Mouse (Mus musculus) spleen, postnatal 36 days (tissue): ENCODE results near the gene 6430628N08Rik.

Experiments used
- DNase-seq, 2 experiments: peaks; one replicate each; pipeline ENCODE4 v3.0.0; 2022; ENCODE audit warnings: low spot score in 2 of 2, mixed read lengths in 1 of 2

The 6430628N08Rik gene

DNA sequence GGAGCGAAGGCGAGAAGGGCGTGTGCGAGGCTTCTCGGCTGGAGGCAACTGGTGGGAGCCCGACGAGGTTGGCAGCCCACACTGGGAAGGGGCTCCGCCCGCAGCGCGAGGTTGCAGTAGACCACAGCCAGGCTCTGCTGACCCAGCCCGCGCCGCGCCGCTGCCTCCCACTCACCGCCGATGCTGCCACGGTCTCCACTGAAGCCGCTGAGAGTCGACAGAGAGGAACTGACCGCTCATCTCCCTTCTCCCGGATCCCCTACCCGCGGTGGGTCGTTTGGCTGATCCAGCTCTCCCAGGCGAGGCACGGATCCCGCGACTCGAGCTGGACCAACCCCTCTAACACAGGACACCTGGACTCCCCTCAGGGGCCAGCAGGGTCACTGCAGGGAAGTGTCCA is at the start of gene 6430628N08Rik:
6430628N08Rik (plus strand) TSS at position 113 of the 400 bp plus-strand sequence.
- no peak for DNase-seq

DNA sequence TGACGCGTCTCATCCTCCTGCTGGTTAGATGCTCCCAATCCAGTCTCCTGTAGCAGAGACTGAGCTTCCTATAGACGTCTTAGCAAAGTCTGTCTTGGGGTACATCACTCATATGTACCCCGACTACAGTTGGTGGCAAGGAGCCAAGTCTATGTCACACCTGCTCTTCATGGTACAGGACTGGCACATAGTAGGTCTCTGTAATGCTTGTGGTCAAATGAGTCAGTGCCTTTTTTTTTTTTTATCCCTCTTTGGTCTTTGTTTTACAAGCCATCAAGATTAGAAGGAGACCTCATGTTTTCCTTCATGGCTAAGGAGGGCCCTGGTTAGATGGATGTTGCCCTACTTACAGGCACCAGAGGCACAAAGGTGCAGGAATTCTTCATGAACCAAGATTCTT is 49.6 kb upstream of the 6430628N08Rik start:
- no peak for DNase-seq

DNA sequence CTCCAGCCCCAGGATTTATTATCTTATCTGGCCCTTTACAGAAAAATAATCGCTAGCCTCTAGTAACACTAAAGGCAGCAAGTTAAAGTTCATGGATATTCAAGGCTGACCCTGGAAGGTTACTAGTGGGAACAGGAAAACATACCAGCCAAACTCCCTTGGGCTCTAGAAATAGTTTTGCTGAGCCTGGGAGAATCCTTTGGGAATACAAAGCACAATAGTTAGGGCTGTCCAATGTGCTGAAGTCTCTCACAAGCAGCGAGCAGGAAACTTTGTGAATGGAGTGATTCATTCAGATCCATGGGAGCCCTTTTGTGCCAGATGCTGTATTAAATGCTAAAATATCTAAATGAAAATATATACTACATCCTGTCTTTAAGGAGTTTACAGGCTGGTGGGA is 43.8 kb upstream of the 6430628N08Rik start:
- DNase-seq = no peak

DNA sequence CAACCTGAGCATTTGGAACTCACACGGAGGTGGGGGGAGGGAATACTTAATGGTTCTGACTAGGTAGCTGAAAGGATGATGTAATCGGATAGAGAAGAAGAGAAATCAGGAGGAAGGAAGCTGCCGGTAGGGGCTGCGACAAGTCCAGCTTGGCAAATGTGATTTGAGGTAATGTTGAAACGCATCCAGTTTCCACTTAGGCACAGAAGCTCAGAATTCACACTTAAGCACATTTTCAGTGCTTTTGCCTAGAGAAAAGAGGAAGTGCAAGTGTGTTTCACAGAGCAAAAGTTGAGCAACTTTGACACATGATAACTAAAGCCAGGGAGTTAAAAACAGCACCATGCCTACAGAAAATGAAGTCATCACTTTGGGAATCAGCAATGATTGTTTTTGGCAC is 43.1 kb upstream of the 6430628N08Rik start:
- peak; percentile 34 to 51 for DNase-seq

DNA sequence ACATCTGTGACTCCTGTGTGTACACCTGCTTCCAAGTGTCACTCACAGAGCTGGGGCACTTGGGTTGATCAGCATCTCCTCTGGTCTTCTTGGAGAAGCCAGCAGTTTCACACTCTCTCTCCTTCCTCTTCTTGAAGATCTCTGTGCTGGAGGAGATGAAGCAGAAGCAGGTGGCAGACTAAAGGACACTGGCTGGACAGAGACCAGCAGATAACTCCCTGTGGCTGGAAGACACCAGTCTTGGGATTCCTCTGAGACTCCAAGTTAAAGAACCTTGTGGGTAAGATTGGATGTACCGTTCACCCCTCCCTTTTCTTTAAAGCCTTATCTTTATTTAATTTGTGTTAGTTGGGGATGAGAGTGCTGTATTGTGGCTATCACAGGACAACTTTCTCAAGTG is 42.4 kb upstream of the 6430628N08Rik start:
- no peak for DNase-seq

DNA sequence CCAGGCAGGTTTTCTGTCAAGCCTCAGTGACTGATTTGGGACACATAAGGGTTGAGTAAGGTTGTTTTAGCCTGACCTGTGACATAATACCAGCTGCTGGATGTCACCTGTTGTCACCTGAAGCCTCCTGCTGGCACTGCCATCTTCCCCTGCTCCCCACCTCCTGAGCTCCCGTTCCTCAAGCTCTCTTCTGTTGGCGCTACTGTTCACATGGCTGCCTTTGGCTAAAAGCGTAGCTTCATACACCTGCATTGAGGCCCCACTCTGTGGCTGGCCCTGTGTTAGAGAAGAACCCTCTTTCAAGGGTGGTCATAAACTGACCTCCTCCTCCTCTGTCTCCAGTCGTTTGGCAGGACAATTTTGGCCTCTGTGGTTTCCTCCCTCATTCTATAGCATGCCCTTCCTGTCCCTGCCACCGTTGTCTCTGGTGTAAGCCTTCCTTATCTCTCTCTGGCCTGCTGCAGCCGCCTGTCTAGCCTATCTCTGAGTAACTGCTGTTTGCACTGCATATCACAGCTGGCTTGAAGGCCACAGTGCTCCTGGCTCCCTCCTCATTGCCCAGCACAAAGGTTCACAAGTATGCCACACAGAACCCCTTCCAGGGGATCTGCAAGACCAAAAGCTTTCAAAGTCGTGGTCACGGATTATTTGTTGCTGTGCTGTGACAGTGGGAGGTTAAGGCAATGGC is 41.3 kb upstream of the 6430628N08Rik start:
- DNase-seq = peak; percentile 66 to 76

DNA sequence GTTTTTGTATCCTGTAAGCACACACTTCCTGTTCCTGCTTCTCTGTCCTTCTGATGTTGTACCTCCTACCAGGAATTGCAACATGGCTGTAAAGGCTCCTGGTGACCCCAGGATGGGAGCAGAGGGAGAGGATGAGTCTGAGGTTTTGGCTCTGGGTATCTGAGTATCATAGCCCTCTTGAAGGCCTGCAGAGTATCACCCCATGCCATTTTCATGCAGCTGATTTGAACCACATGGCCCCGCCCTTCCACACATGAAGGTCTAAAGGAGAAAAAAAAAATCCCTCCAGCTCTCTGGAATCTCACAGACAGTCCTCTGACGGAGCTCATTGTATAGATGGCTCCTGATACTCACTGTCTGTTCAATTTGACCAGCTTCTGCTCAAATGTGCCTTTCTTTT is 40.4 kb upstream of the 6430628N08Rik start:
- no peak for DNase-seq

DNA sequence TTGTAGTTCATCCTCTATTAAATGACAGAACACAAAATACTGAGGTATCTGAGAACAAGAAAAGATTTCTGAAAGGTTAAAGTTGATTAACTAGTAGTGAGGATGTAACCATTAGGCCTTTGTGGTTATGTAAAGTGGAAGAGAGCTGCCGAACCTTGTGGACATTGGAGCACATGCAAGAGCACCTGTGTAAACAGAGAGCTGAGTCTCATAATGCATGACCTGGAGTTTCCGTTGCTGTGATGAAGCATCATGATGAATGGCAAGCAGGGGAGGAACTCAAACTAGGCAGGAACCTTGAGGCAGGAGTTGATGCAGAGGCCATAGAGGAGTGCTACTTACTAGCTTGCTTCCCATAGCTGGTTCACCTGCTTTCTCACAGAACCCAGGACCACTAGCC is 39.8 kb upstream of the 6430628N08Rik start:
- no peak for DNase-seq

DNA sequence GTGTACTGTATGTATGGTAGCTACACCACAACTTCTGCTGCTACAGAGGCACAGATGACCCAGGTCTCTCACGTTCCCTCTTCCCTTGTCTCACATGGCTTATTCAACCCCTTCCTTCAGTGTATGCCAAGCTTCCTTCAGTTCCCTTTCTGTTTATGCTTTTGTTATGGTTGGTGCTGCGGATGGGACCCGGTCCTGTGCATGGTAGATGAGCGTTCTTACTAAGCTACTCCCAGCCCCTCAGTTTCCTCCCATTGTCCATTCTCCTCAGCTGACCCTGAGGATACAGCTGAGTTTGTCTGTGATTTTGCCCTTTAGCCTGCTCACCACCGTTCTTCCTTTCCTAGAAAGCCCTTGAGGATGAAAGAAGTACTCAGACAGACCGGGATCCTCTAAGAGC is 38.9 kb upstream of the 6430628N08Rik start:
- no peak for DNase-seq

DNA sequence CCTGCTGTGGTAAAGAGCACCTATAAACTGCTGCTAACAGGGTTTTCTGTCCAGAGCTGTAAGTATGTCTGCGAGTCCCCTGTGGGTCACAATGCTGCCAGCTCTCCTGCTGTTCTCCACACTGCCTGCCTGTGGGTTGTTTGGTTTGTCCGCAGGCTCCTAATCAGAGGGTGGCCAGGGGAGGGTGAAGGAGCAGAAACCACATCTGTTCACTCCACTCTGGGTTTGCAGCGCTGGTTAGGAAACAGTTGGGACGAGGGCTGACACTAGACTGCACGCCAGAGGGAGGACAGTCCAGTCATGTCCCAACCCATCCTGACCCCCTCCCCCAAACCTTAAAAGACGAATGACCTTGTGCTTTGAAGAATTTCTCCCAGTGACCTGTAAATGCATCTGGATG is 35.4 kb upstream of the 6430628N08Rik start:
- DNase-seq = no peak

DNA sequence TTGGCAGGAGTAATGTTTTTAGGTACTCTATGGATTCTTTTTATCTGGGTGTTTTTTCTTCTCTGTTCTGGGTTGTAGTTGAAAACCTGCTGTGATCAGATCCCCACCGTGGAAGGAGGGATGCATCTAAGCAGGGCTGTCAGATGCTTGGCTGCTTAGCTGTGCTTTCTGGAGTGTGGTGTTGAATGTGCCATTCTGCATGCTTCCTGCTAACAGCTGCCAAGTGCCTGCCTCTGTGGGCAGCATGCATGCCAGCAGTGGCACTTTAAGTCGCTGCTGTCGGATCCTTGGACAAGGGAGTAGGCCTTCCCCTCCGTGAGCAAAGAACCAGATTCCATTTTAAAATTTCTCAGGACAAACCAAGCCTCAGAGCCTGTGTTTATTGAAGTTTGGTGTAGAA is 34.9 kb upstream of the 6430628N08Rik start:
- DNase-seq = no peak

DNA sequence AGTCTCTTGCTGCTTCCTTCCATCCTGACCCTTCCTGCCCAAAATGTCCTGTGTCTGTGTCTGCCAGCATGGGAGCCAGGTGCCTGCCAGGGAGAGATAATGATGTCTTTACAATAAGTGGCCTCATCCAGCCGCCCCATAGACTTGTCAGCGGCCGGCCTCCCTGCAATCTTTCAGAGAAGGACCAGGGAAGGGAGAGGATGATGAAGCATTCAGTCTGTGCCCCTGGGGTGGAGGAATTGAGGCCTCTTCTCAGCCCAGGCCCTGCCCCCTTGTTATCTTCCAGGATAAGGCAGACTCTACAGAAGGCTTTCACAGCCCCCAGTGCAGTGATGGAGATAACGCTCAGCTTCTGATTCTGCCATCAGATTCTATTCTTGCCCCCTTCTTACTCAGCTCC is 34.2 kb upstream of the 6430628N08Rik start:
- peak in 1 of 2 experiments; percentile 18 for DNase-seq

DNA sequence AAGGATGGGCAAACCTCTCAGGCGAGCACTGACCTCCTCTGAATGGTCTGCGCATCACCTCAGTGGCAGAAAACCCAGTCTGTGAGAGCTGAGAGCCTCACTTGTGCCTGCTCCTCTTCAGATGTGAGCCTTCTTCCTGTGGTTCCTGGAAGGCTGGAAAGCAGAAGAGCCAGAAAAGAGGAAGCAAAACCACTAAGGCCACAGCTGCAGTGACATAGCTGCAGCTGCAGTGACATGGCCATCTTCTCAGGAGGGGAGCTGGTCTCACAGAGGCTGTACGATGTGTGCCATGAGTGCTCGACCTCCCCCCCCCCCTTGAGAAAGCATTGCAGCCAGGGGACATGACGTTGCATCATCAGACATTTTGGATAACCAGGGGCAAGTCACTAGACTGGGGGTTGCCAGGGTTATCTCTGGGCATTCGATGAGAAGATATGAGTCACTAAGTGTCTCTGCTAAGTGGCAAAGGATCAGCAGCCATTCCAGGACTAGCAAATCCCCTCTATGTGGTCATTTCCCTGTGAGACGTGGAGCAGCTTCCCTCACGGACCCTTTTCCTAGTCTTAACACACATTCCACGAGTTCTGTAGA is 33.1 kb upstream of the 6430628N08Rik start:
- peak; percentile 39 to 51 for DNase-seq

DNA sequence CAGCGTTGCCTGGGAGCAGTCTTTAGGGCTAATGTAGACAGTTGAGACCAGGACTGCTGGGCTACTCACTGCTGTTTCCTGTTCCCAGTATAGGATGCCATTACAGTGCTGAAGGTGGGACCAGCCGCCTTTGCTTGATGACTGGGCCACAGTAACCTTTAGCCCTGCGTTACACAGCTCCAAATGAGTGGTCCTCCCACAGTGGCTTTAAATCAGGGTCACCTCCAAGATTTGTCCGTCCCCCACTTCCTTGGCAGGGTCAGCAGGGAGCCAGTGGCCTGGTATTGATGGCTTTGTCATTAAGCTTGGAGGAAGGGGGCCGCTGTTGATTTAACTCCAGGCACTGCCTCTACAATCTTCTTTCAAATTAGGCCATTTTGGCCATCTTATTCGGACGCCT is 27.1 kb upstream of the 6430628N08Rik start:
- DNase-seq = no peak

DNA sequence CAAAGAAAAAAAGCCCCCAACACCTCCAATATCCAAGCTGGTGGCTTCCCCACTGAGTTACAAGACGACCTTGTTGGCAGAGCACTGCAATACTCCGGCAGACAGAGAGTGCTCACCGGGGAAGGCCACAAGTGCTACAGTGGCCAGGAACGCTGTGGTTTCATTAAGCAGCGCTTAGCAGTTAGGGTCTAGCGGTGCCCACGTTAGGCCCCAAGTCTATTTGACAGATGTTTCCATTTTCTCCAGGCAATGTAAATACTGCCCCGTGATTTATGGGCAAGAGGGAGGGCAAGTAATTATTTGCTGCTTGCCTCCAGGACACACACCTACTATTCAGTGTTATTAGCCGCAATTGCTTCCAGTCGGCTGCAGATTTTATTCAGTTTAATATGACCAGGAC is 26.6 kb upstream of the 6430628N08Rik start:
- no peak for DNase-seq

DNA sequence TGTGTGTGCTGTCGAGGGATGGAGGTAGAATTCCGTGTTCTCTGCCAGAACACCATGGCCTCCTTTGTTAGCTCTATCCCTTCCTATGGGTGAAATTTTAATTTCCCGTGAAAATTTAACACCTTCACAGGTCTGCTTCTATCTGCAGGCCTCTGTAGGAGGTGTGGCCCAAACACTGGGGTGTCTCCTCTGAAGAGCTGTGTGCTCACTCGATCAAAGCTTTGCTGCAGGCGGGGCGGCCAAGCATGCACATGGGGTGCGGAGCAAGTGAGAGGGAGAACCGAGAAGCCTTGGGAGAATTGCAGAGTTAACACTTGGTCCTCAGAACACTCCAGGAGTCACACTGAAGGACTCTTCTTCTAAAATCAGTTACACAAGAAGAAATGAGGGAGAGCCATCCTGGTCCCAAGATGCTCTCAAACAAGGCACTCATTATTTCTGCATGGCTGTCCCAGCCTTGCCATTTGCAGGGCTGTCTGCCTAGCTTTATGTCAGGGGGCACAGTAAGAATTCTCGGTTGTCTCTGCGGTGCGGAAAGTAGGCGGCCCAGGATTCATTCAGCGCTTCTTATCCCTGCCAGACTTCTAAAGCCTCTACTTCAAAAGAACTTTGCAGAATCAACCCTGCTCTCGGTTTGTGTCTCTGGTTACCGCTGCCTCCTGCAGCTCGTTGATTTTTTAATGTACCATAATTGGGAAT is 20.8 kb upstream of the 6430628N08Rik start:
- DNase-seq = no peak

DNA sequence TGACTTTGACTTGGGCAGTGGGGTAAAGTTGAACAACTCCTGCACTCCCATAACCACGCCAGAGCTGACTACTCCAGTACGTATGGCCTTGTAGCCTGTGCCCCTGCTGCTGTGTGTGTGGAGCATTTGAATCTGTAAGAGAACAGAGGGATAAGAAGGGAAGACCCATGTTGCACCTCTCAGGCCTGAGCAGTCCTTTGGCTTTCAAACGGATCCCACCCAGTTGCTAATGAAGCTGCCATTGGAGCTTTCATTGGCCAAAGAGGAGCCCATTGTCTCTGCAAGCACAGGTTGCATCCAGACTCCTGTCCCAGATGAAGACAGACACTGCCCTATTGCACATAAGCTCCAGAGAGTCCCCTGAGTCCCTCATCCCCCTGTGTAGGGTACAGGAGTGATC is 17.2 kb upstream of the 6430628N08Rik start:
- DNase-seq = no peak

DNA sequence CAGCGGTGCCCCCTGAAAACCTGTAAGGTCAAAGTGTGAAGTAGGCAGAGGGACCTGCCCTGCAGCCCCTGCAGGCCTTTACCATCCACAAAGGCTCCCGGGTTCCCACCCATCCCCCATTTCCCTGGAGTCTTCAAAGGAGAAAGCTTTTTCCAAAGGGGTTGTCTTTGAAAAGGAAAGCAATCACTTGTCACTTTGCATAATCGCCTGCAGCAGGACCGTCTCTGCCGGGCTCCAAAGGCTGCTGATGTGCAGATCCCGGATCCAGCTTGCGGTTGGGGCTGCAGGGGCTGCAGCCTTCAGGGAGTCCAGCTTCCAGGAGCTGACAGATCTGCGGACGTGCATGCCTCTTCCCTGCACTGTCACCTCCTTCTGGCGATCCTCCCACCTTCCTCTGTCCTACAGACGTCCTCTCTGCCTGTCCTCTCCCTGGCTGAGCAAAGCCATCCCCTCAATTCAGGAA is 12.2 kb upstream of the 6430628N08Rik start:
- no peak for DNase-seq

DNA sequence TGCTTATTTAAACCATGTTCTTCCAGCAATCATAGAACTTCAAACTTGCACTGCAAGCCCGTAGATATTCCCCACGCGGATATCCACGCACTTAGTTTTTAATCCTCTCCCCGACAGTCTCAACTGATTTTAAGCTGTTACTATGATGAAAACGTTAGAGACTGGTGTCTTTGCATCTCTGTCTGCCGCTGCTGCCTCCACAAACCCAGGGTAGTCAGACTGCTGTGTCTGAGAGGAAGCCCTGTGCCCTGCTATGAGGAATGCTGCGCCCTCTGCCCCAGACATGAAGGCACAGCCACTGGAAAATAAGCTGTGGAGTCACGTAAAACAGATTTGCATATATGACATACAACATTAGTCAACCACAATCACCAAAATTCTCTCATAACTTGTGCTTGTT is 11.6 kb upstream of the 6430628N08Rik start:
- DNase-seq = no peak

DNA sequence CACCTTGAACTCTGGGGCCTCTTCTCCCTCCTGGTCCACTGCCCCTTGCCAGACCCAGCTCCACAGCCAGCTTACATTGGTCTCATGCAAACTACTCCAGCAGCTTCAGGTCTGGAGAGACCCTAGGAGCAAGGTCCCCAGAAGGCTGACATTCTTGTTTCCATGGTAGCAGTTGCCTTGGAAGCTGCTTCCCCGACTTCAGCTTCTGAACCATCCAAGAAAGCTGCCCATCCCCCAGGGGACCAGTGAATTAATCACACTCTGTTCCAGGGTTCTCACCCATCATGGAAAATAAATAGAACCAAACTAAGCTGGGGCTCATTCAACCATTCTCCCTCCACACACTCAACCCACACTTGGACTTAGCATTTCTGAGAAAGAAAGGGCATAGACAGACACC is 9.3 kb upstream of the 6430628N08Rik start:
- DNase-seq = no peak

DNA sequence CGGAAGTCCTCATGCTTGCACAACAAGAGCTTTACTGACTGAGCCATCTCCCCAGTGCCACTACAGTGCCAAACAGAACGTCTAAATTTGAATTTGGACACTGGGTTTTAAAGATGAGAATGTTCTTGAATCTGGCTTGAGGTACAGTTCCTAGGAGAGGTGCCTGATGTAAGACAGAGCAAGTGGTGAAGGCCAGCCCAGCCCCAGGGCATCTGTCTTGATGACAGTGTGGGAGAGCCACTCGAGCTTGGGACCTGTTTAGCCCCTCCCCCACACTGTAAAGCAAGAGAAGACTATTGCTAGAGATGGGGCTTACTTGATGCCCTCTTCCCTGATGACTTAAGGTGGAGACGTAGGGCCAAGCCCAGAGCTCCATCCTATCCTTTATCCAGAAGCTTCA is 8.3 kb upstream of the 6430628N08Rik start:
- DNase-seq = no peak

DNA sequence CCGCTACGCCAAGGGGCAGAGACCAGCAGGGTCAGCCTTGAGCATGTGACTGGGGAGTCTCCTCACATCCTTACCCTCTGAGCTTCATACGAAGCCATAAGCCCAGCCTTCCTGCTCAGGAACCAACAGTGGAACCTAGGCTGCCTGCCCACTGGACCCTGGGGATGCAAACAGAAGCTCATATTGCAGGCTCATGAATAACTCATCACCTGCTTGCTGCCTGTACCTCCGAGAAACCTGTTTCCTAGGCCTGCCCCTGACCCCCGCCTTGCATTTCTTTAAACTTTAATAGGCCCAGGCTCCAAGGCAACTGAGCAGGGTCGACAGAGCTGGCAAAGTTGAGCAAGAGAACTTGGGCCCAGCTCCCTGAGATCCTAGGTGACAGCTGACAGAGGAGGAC is 6.4 kb upstream of the 6430628N08Rik start, which contains the start of gene Kncn:
Kncn (plus strand) TSS at position 379 of the 400 bp plus-strand sequence.
- DNase-seq = no peak

DNA sequence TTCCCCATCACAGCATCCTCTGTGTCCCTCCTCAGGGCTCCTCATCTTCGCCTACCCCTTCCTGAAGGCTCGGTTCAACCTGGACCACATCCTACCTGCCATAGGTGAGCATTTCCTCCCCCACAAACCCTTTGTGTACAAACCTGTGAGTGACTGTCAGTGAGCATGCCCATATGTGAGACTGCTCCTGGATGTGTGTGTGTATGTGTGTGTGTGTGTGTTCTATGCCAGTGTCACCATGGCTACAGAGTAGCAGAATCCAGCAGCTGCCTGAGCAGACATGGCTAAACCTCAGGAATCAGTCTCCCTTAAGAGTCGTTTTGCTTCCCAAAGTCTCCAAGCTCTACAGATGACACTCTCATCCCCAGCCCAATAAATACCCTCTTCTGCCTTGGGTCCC is 4.6 kb upstream of the 6430628N08Rik start:
- no peak for DNase-seq
